ENCODE assay signal across 9 mouse cellular contexts in the genomic region with DNA sequence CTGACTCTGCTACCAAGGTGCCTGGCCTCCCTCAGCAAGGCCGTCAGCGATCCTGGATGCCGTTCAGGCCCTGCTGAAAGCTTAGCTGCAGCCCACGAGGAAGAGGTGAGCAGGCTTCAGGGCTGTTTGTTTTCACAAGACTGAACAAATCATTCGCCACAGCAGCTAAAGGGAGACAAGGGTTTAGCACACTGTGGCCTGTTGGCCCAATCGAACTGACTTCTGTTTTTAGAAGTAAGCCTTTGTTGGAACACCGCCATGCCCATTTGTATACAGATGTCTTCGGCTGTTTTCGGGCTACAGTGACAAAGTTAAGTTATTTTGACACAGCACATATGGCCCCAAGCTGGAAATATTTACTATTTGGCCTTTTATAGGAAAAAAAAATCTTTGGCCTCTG.
A peak's percentile ranks its signal among the peaks of the same experiment; 100 is the strongest.
DNase-seq lines count a peak whose midpoint lies in the region; ATAC-seq lines count a peak whose summit lies in the region.
"Had no signal": no experiment of that assay in that cellular context is flagged by ENCODE, and none has a peak within 500 bp of the region (broad histone marks: within the 10 kb centered on the region; RNA-seq: fewer than 3 reads in every experiment).

No protein-coding gene starts in this region.

- ATAC-seq in cerebellum, adult (ENCODE audit: insufficient number of reproducible peaks, low FRiP score, low TSS enrichment): peak; percentile 72
- ATAC-seq in midbrain, embryonic 11.5 days (ENCODE audit: low FRiP score): no peak
- no peak for ATAC-seq in embryonic facial prominence, embryonic 11.5 days (replicated peaks; ENCODE audit: insufficient number of reproducible peaks, low FRiP score, low TSS enrichment, low read depth)
- ATAC-seq: forebrain, embryonic 15.5 days had no signal

- H3K27me3 ChIP-seq in midbrain, embryonic 11.5 days (ENCODE audit: control insufficient read depth, insufficient read depth, low read length): no peaks in the 10 kb centered on the region
- no peaks in the 10 kb centered on the region for H3K27me3 ChIP-seq in midbrain, embryonic 10.5 days (ENCODE audit: low read depth, poor library complexity, severe bottlenecking)
- H3K27me3 ChIP-seq in embryonic facial prominence, embryonic 11.5 days (ENCODE audit: control insufficient read depth, insufficient read depth, low read length): no peaks in the 10 kb centered on the region
- H3K27me3 ChIP-seq: forebrain, embryonic 15.5 days had no signal

- H3K4me2 ChIP-seq in midbrain, embryonic 11.5 days: no peak overlapping the region
- H3K4me2 ChIP-seq in embryonic facial prominence, embryonic 11.5 days (ENCODE audit: low read depth, low read length): no peak overlapping the region
- H3K4me2 ChIP-seq: forebrain, embryonic 15.5 days had no signal

- no peak overlapping the region for H3K4me3 ChIP-seq in midbrain, embryonic 11.5 days (ENCODE audit: low read depth, low read length)
- no peak overlapping the region for H3K4me3 ChIP-seq in midbrain, embryonic 10.5 days
- no peak overlapping the region for H3K4me3 ChIP-seq in embryonic facial prominence, embryonic 11.5 days (ENCODE audit: low read depth, low read length)
- H3K4me3 ChIP-seq: forebrain, embryonic 15.5 days had no signal

- H3K4me1 ChIP-seq in midbrain, embryonic 11.5 days (ENCODE audit: control insufficient read depth, insufficient read depth, low read length): no peaks in the 10 kb centered on the region
- H3K4me1 ChIP-seq in midbrain, embryonic 10.5 days: no peaks in the 10 kb centered on the region
- H3K4me1 ChIP-seq in embryonic facial prominence, embryonic 11.5 days (ENCODE audit: control insufficient read depth, insufficient read depth, low read length): no peaks in the 10 kb centered on the region
- H3K4me1 ChIP-seq: forebrain, embryonic 15.5 days had no signal

- H3K9me3 ChIP-seq in midbrain, embryonic 11.5 days (ENCODE audit: control insufficient read depth, low read length): no peaks in the 10 kb centered on the region
- no peaks in the 10 kb centered on the region for H3K9me3 ChIP-seq in midbrain, embryonic 10.5 days (replicated peaks)
- H3K9me3 ChIP-seq in embryonic facial prominence, embryonic 11.5 days (replicated peaks; ENCODE audit: control insufficient read depth, low read length): no peaks in the 10 kb centered on the region
- H3K9me3 ChIP-seq: forebrain, embryonic 15.5 days had no signal

- intact Hi-C loops in left cerebral cortex, postnatal 25 days (cut with DNase I): no loop called here

- no peak overlapping the region for H3K27ac ChIP-seq in midbrain, embryonic 11.5 days (ENCODE audit: low read depth, low read length)
- no peak overlapping the region for H3K27ac ChIP-seq in midbrain, embryonic 10.5 days (replicated peaks)
- no peak overlapping the region for H3K27ac ChIP-seq in embryonic facial prominence, embryonic 11.5 days (replicated peaks; ENCODE audit: low read depth, low read length)
- H3K27ac ChIP-seq: forebrain, embryonic 15.5 days had no signal

- no peaks in the 10 kb centered on the region for H3K36me3 ChIP-seq in midbrain, embryonic 11.5 days (ENCODE audit: control insufficient read depth, insufficient read depth, low read length)
- H3K36me3 ChIP-seq in midbrain, embryonic 10.5 days: no peaks in the 10 kb centered on the region
- no peaks in the 10 kb centered on the region for H3K36me3 ChIP-seq in embryonic facial prominence, embryonic 11.5 days (replicated peaks; ENCODE audit: control insufficient read depth, insufficient read depth, low read depth, low read length)
- H3K36me3 ChIP-seq: forebrain, embryonic 15.5 days had no signal

- no peak overlapping the region for H3K9ac ChIP-seq in midbrain, embryonic 11.5 days (ENCODE audit: low read length)
- H3K9ac ChIP-seq in embryonic facial prominence, embryonic 11.5 days (replicated peaks; ENCODE audit: low read length): no peak overlapping the region
- H3K9ac ChIP-seq: forebrain, embryonic 15.5 days had no signal

- 75% methylated on average over 9 of the region's 9 CpGs for WGBS in midbrain, embryonic 11.5 days
- 73% methylated on average over 9 of the region's 9 CpGs for WGBS in midbrain, embryonic 10.5 days
- 53% methylated on average over 9 of the region's 9 CpGs for WGBS in embryonic facial prominence, embryonic 11.5 days

- no peak for DNase-seq in cerebellum, adult 9-11 months
- peak; percentile 65 for DNase-seq in midbrain, embryonic 11.5 days (ENCODE audit: low spot score, missing footprints)
- DNase-seq in midbrain, embryonic 10.5 days (ENCODE audit: low spot score): no peak
- peak; percentile 26 for DNase-seq in embryonic facial prominence, embryonic 11.5 days (ENCODE audit: low spot score)
- DNase-seq in lung, postnatal 25 days (ENCODE audit: low spot score): peak; percentile 29
- DNase-seq in left cerebral cortex, postnatal 25 days (ENCODE audit: low spot score in 2 of 2): no peak
- DNase-seq in gastrocnemius, adult 18-20 months (ENCODE audit: low spot score): no peak

Comparison
In these comparisons a context has a peak if more than half of its experiments do, and no peak if none do; other contexts are left out.
1. DNase-seq: peak in midbrain, embryonic 11.5 days (single experiment), embryonic facial prominence, embryonic 11.5 days (single experiment) and lung, postnatal 25 days (single experiment); none in cerebellum, adult 9-11 months (single experiment), midbrain, embryonic 10.5 days (single experiment), left cerebral cortex, postnatal 25 days (0 of 2) and gastrocnemius, adult 18-20 months (single experiment).